Mouse (Mus musculus) C2C12 (cell line): ENCODE results near the gene Gpc6. TPM values are rescaled to one million over a fixed set of nuclear protein-coding genes. Genes with fewer than 3 reads are reported as not detected.
"Not testable (repeated sequence)": the region's sequence is repeated elsewhere in the genome, so short reads cannot be mapped to it uniquely, and the experiment has no call there.

Source experiments
- H3K27me3 ChIP-seq: one replicate; pipeline ENCODE4 v1.6.1; 2011; ENCODE audit not compliant: control insufficient read depth, insufficient read depth, insufficient read length
- H3K36me3 ChIP-seq: one replicate; pipeline ENCODE4 v1.6.1; 2011; ENCODE audit not compliant: control insufficient read depth, insufficient read depth
- H3K4me3 ChIP-seq: one replicate; pipeline ENCODE4 v1.5.1; 2011; ENCODE audit warnings: mild to moderate bottlenecking, control low read depth; ENCODE audit not compliant: poor library complexity, insufficient read depth, severe bottlenecking
- H3K79me2 ChIP-seq: one replicate; pipeline ENCODE4 v1.6.1; 2011; ENCODE audit not compliant: control insufficient read depth, insufficient read depth
- H3K79me3 ChIP-seq: one replicate; pipeline ENCODE4 v1.6.1; 2011; ENCODE audit warnings: low read depth, control low read depth
- H3ac ChIP-seq: one replicate; pipeline ENCODE3; 2011; ENCODE audit warnings: low read depth; ENCODE audit not compliant: control insufficient read depth, insufficient read length
- CEBPB ChIP-seq: IDR thresholded peaks from one replicate; pipeline ENCODE4 v1.6.1; 2011; ENCODE audit warnings: low read depth, mild to moderate bottlenecking, control low read depth, moderate library complexity
- CTCF ChIP-seq: IDR thresholded peaks from one replicate; pipeline ENCODE4 v1.5.1; 2011; ENCODE audit not compliant: control insufficient read depth, insufficient read depth, insufficient read length
- FOSL1 ChIP-seq: IDR thresholded peaks from one replicate; pipeline ENCODE4 v1.8.0; 2011; ENCODE audit warnings: mild to moderate bottlenecking, low read length; ENCODE audit not compliant: poor library complexity, insufficient read depth, severe bottlenecking
- MAX ChIP-seq: IDR thresholded peaks from one replicate; pipeline ENCODE4 v1.6.1; 2011; ENCODE audit warnings: mild to moderate bottlenecking, control low read depth
- MYOD1 ChIP-seq: IDR thresholded peaks from one replicate; pipeline ENCODE4 v1.6.1; 2011; ENCODE audit warnings: low read depth; ENCODE audit not compliant: control insufficient read depth, insufficient read length
- MYOG ChIP-seq: IDR thresholded peaks from one replicate; pipeline ENCODE4 v1.6.1; 2011; ENCODE audit not compliant: control insufficient read depth, insufficient read length; ENCODE audit errors: extremely low read depth
- USF1 ChIP-seq: IDR thresholded peaks from one replicate; pipeline ENCODE4 v1.6.1; 2011; ENCODE audit warnings: low read depth, mild to moderate bottlenecking, control low read depth, moderate library complexity
- polyA plus RNA-seq: library from polyadenylated mRNA; unstranded; fragments of >200 nt; fragmentation: generic; extraction: Trizol; gene quantifications from one replicate; pipeline ENCODE4 v1.2.1, GENCODE M21; 2012; ENCODE audit warnings: missing spikeins

Gpc6 gene
- polyA plus RNA-seq, 1 experiment, result 9.6 TPM

- H3K36me3 ChIP-seq, result no peaks in the 10 kb centered on the region
- H3K79me2 ChIP-seq, result no peaks in the 10 kb centered on the region
- TF ChIP-seq USF1 (no peak), FOSL1 (no peak), MYOG (no peak), MAX (no peak), MYOD1 (no peak), CEBPB (no peak), CTCF (no peak)
- no peaks in the 10 kb centered on the region for H3K27me3 ChIP-seq
- H3K79me3 ChIP-seq, result no peaks in the 10 kb centered on the region
- no peak overlapping the region for H3K4me3 ChIP-seq
- H3ac ChIP-seq, result no peak overlapping the region
Measured at GRCm38 (mm10) chr14:117427776-117428175, 502.7 kb downstream of the Gpc6 start.

- H3K79me2 ChIP-seq, result no peaks in the 10 kb centered on the region
- no peak overlapping the region for H3K4me3 ChIP-seq
- H3K27me3 ChIP-seq, result no peaks in the 10 kb centered on the region
- H3K36me3 ChIP-seq, result no peaks in the 10 kb centered on the region
- H3K79me3 ChIP-seq, result no peaks in the 10 kb centered on the region
- H3ac ChIP-seq, result no peak overlapping the region
- TF ChIP-seq CEBPB, result no peak
- TF ChIP-seq MYOD1, result no peak
- TF ChIP-seq MYOG, result no peak
- TF ChIP-seq CTCF, result no peak
- no peak for TF ChIP-seq FOSL1
- TF ChIP-seq MAX, result no peak
- TF ChIP-seq USF1, result no peak
Measured at GRCm38 (mm10) chr14:117435739-117436138, 510.6 kb downstream of the Gpc6 start.

GRCm38 (mm10) chr14:117446675-117447231 lies 521.6 kb downstream of the Gpc6 start:
- not testable (repeated sequence) for H3K27me3 ChIP-seq, H3K79me2 ChIP-seq

GRCm38 (mm10) chr14:117451391-117451991 lies 526.4 kb downstream of the Gpc6 start:
- no peaks in the 10 kb centered on the region for H3K27me3 ChIP-seq
- no peak overlapping the region for H3ac ChIP-seq
- no peaks in the 10 kb centered on the region for H3K36me3 ChIP-seq
- no peak for TF ChIP-seq CTCF
- TF ChIP-seq CEBPB, result no peak
- no peak for TF ChIP-seq MYOD1
- no peak overlapping the region for H3K4me3 ChIP-seq
- no peaks in the 10 kb centered on the region for H3K79me2 ChIP-seq
- no peaks in the 10 kb centered on the region for H3K79me3 ChIP-seq

More at GRCm38 (mm10) chr14:117446675-117447231, 521.6 kb downstream of the Gpc6 start:
- not testable (repeated sequence) for H3ac ChIP-seq, H3K4me3 ChIP-seq, H3K79me3 ChIP-seq, H3K36me3 ChIP-seq

GRCm38 (mm10) chr14:117452150-117452549 lies 527.0 kb downstream of the Gpc6 start:
- no peak overlapping the region for H3K4me3 ChIP-seq
- H3K36me3 ChIP-seq, result no peaks in the 10 kb centered on the region
- H3ac ChIP-seq, result no peak overlapping the region
- H3K27me3 ChIP-seq, result no peaks in the 10 kb centered on the region
- H3K79me2 ChIP-seq, result no peaks in the 10 kb centered on the region
- TF ChIP-seq MYOD1 (no peak), FOSL1 (no peak), CTCF (no peak), MYOG (no peak), CEBPB (no peak), USF1 (no peak), MAX (no peak)
- no peaks in the 10 kb centered on the region for H3K79me3 ChIP-seq

- TF ChIP-seq MYOD1 (no peak), MYOG (no peak), MAX (no peak), FOSL1 (no peak), CTCF (no peak), CEBPB (no peak), USF1 (no peak)
- H3K79me3 ChIP-seq, result no peaks in the 10 kb centered on the region
- no peak overlapping the region for H3ac ChIP-seq
- H3K36me3 ChIP-seq, result no peaks in the 10 kb centered on the region
- no peak overlapping the region for H3K4me3 ChIP-seq
- no peaks in the 10 kb centered on the region for H3K27me3 ChIP-seq
- no peaks in the 10 kb centered on the region for H3K79me2 ChIP-seq
Measured at GRCm38 (mm10) chr14:117473378-117473777, 548.3 kb downstream of the Gpc6 start.

- Histone ChIP-seq H3ac (no peak overlapping the region), H3K79me3 (no peaks in the 10 kb centered on the region), H3K4me3 (no peak overlapping the region), H3K79me2 (no peaks in the 10 kb centered on the region), H3K36me3 (no peaks in the 10 kb centered on the region), H3K27me3 (no peaks in the 10 kb centered on the region)
- no peak for TF ChIP-seq MAX
- TF ChIP-seq FOSL1, result no peak
- no peak for TF ChIP-seq USF1
- TF ChIP-seq MYOD1, result no peak
- no peak for TF ChIP-seq CEBPB
- no peak for TF ChIP-seq CTCF
- no peak for TF ChIP-seq MYOG
Measured at GRCm38 (mm10) chr14:117478879-117479278, 553.8 kb downstream of the Gpc6 start.
